Mouse (Mus musculus) MEL (cell line): ENCODE measurements around the gene Apobec3. TPM values are rescaled to one million over a fixed set of nuclear protein-coding genes. Genes with fewer than 3 reads are reported as not detected.
"Not testable (repeated sequence)": the region's sequence is repeated elsewhere in the genome, so short reads cannot be mapped to it uniquely, and the experiment has no call there.

ENCODE experiments used
- DNase-seq: peaks from one replicate; pipeline ENCODE4 v3.0.0; 2011; ENCODE audit warnings: low read depth, low spot score
- H3K27ac ChIP-seq: 2 replicates; pipeline ENCODE4 v1.5.1; 2012; ENCODE audit warnings: low read depth, mild to moderate bottlenecking, control low read depth, low read length, moderate library complexity; ENCODE audit not compliant: control insufficient read depth
- H3K27me3 ChIP-seq, 2 experiments: fragments of 150-350 bp in 1 of 2; sonication (generic) in 1 of 2; 2 replicates each; pipeline ENCODE4 v1.6.1; 2012; ENCODE audit warnings: low read length in 2 of 2, mild to moderate bottlenecking in 2 of 2, improper control_type of control experiment in 1 of 2, moderate library complexity in 1 of 2; ENCODE audit not compliant: insufficient read depth in 2 of 2, control insufficient read depth in 1 of 2
- H3K36me3 ChIP-seq, 2 experiments: 2 replicates each; pipeline ENCODE4 v1.6.1; 2012 to 2014; ENCODE audit warnings: low read length in 2 of 2, improper control_type of control experiment in 1 of 2, inconsistent platforms in 1 of 2, mild to moderate bottlenecking in 1 of 2; ENCODE audit not compliant: insufficient read depth in 2 of 2, control insufficient read depth in 1 of 2
- H3K4me1 ChIP-seq, 2 experiments: fragments of 150-350 bp in 1 of 2; sonication (generic) in 1 of 2; 2 replicates each; pipeline ENCODE4 v1.6.1; 2012; ENCODE audit warnings: low read length in 2 of 2, improper control_type of control experiment in 1 of 2, mild to moderate bottlenecking in 1 of 2; ENCODE audit not compliant: insufficient read depth in 2 of 2, control insufficient read depth in 1 of 2
- H3K4me3 ChIP-seq, 2 experiments: fragments of 150-350 bp in 1 of 2; sonication (generic) in 1 of 2; 2 replicates each; pipeline ENCODE4 v1.5.1; 2012; ENCODE audit warnings: low read depth in 2 of 2, low read length in 2 of 2, mild to moderate bottlenecking in 2 of 2, moderate library complexity in 2 of 2, control low read depth in 1 of 2, improper control_type of control experiment in 1 of 2; ENCODE audit not compliant: control insufficient read depth in 1 of 2, insufficient read depth in 1 of 2
- H3K79me2 ChIP-seq: 2 replicates; pipeline ENCODE4 v1.6.1; 2012; ENCODE audit warnings: mild to moderate bottlenecking, low read length, moderate library complexity; ENCODE audit not compliant: control insufficient read depth, poor library complexity, insufficient read depth
- H3K9ac ChIP-seq: 2 replicates; pipeline ENCODE4 v1.6.1; 2012; ENCODE audit warnings: low read depth, mild to moderate bottlenecking, control low read depth, low read length, moderate library complexity; ENCODE audit not compliant: control insufficient read depth, poor library complexity, severe bottlenecking
- H3K9me3 ChIP-seq: fragments of 150-350 bp; sonication (generic); replicated peaks from 2 replicates; pipeline ENCODE4 v1.6.1; 2012; ENCODE audit warnings: mild to moderate bottlenecking, low read length, improper control_type of control experiment, moderate library complexity; ENCODE audit not compliant: insufficient read depth
- CTCF ChIP-seq, 3 experiments: IDR thresholded peaks in 2 of 3; conservative IDR thresholded peaks in 1 of 3; 2 replicates each; pipeline ENCODE4 v1.5.1; 2011 to 2012; ENCODE audit warnings: low read length in 3 of 3, low read depth in 2 of 3, mild to moderate bottlenecking in 2 of 3, improper control_type of control experiment in 1 of 3, inconsistent platforms in 1 of 3, mixed read lengths in 1 of 3, moderate library complexity in 1 of 3; ENCODE audit not compliant: control insufficient read depth in 1 of 3, insufficient read depth in 1 of 3, poor library complexity in 1 of 3, severe bottlenecking in 1 of 3
- ELF1 ChIP-seq: IDR thresholded peaks from 2 replicates; pipeline ENCODE4 v1.6.1; 2014; ENCODE audit warnings: low read depth, mild to moderate bottlenecking, inconsistent platforms, low read length, improper control_type of control experiment, moderate library complexity
- GATA1 ChIP-seq: IDR thresholded peaks from 2 replicates; pipeline ENCODE4 v1.6.1; 2011; ENCODE audit warnings: low read depth, low read length, improper control_type of control experiment
- HCFC1 ChIP-seq: IDR thresholded peaks from 2 replicates; pipeline ENCODE4 v1.6.1; 2012; ENCODE audit warnings: low read depth, mild to moderate bottlenecking, inconsistent platforms, low read length, improper control_type of control experiment, moderate library complexity
- JUND ChIP-seq: IDR thresholded peaks from 2 replicates; pipeline ENCODE4 v1.6.1; 2011; ENCODE audit warnings: low read depth, mild to moderate bottlenecking, improper control_type of control experiment, low read length
- KAT2A ChIP-seq: conservative IDR thresholded peaks from 2 replicates; pipeline ENCODE4 v1.6.1; 2012; ENCODE audit warnings: low read depth, low read length, improper control_type of control experiment, inconsistent platforms
- MAX ChIP-seq: IDR thresholded peaks from 2 replicates; pipeline ENCODE4 v1.6.1; 2011; ENCODE audit warnings: low read length, improper control_type of control experiment
- MAZ ChIP-seq: IDR thresholded peaks from 2 replicates; pipeline ENCODE4 v1.6.1; 2012; ENCODE audit warnings: low read depth, mild to moderate bottlenecking, inconsistent platforms, low read length, improper control_type of control experiment
- RAD21 ChIP-seq: IDR thresholded peaks from 2 replicates; pipeline ENCODE4 v1.6.1; 2011; ENCODE audit warnings: mild to moderate bottlenecking, low read depth, low read length, improper control_type of control experiment
- SIN3A ChIP-seq: IDR thresholded peaks from 2 replicates; pipeline ENCODE4 v1.6.1; 2012; ENCODE audit warnings: low read length, improper control_type of control experiment, inconsistent platforms
- SMC3 ChIP-seq: IDR thresholded peaks from 2 replicates; pipeline ENCODE4 v1.6.1; 2011; ENCODE audit warnings: low read depth, low read length, improper control_type of control experiment
- TBP ChIP-seq: IDR thresholded peaks from 2 replicates; pipeline ENCODE4 v1.8.0; 2011; ENCODE audit warnings: low read depth, low read length, improper control_type of control experiment
- TCF12 ChIP-seq: IDR thresholded peaks from 2 replicates; pipeline ENCODE4 v1.6.1; 2014; ENCODE audit warnings: low read depth, mild to moderate bottlenecking, inconsistent platforms, low read length, improper control_type of control experiment, moderate library complexity
- ZKSCAN1 ChIP-seq: IDR thresholded peaks from 2 replicates; pipeline ENCODE4 v1.6.1; 2012; ENCODE audit warnings: low read depth, mild to moderate bottlenecking, inconsistent platforms, low read length, improper control_type of control experiment, moderate library complexity
- ZMIZ1 ChIP-seq: IDR thresholded peaks from 2 replicates; pipeline ENCODE4 v1.6.1; 2012; ENCODE audit warnings: low read depth, mild to moderate bottlenecking, inconsistent platforms, low read length, improper control_type of control experiment, moderate library complexity
- ZNF384 ChIP-seq: IDR thresholded peaks from 2 replicates; pipeline ENCODE4 v1.6.1; 2012; ENCODE audit warnings: low read depth, mild to moderate bottlenecking, inconsistent platforms, low read length, improper control_type of control experiment
- polyA plus RNA-seq, 2 experiments: library from polyadenylated mRNA; stranded (reverse) in 1 of 2; unstranded in 1 of 2; fragments of >175 nt in 1 of 2; fragments of >200 nt in 1 of 2; gene quantifications; 2 replicates each; pipeline versions ENCODE4 v1.2.1 to v1.2.4; 2012; ENCODE audit warnings: low replicate concordance in 2 of 2, low read depth in 1 of 2; ENCODE audit not compliant: insufficient read length in 2 of 2, insufficient read depth in 1 of 2, missing spikeins in 1 of 2
- total RNA-seq: library from RNA; depleted of rRNA; stranded (reverse); fragments of 300-350 nt; gene quantifications from 2 replicates; pipeline ENCODE4 v1.2.3, GENCODE M21; 2012

Apobec3 gene
- total and polyA plus RNA-seq, 3 experiments: 22.2 to 38.6 TPM; not detected in 1

DNA sequence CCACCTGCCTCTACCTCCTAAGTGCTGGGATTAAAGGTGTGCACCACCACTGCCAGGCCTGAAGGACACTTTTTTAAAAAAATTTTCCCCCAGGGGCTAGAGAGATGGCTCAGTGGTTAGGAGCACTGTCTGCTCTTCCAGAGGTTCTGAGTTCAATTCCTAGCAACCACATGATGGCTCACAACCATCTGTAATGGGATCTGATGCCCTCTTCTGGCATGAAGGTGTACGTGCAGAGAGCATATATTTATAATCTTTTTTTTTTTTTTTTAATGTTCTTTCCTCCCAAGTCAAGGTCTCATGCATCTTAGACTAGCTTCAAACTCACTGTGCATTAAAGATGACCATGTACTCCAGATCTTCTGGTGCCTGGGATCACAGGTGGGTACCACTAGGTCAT, 19.4 kb downstream of the Apobec3 start:
- H3K9ac ChIP-seq, H3K4me1 ChIP-seq, H3K4me3 ChIP-seq, H3K27ac ChIP-seq, H3K27me3 ChIP-seq, H3K9me3 ChIP-seq, H3K79me2 ChIP-seq, H3K36me3 ChIP-seq, DNase-seq: not testable (repeated sequence)
- TF ChIP-seq ZNF384: peak; percentile 69
- peak; percentile 44 for TF ChIP-seq SMC3
- peak in 2 of 3 experiments; percentile 10 to 29; a peak in 2 of 6 replicates for TF ChIP-seq CTCF (IDR thresholded peaks at IDR 0.05 in 2 of 3, conservative IDR thresholded peaks at IDR 0.05 in 1 of 3; ENCODE audit: control insufficient read depth in 1 of 3, insufficient read depth in 1 of 3, low read depth in 2 of 3, low read length in 3 of 3, poor library complexity in 1 of 3, severe bottlenecking in 1 of 3)
- TF ChIP-seq RAD21: peak; percentile 22

DNA sequence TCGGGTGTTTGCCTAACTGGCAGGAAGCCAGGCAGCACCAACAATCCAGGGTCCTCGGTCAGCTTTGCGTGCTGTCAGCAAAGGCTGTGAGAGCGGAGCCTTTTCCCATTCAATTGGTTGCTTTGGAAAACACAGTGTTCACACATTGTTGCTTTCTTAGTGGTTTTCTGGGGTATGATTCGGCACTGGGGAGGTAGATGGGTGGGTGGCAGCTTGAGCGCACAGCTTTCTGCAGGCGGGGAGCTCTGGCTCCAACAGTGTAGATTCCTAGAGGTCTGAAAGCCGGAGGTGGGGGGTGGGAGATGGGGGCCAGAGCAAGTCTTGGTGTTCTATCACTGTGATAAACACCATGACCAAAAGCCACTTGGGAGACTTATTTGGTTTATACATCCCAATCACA, 19.9 kb downstream of the Apobec3 start:
- Histone ChIP-seq H3K9ac (no peak overlapping the region), H3K4me1 (peaks cover 0 to 3% of the 10 kb centered on the region in 2 experiments; a peak in 1 of 4 replicates), H3K4me3 (no peak overlapping the region), H3K9me3 (no peaks in the 10 kb centered on the region), H3K27ac (no peak overlapping the region), H3K27me3 (no peaks in the 10 kb centered on the region), H3K36me3 (peaks cover 2 to 6% of the 10 kb centered on the region in 2 experiments; a peak in 3 of 4 replicates), H3K79me2 (no peaks in the 10 kb centered on the region)
- no peak for TF ChIP-seq KAT2A
- no peak for TF ChIP-seq SIN3A
- TF ChIP-seq SMC3: no peak
- TF ChIP-seq MAX: no peak
- no peak for TF ChIP-seq HCFC1
- no peak for TF ChIP-seq JUND
- no peak for TF ChIP-seq TCF12
- TF ChIP-seq ZMIZ1: no peak
- TF ChIP-seq MAZ: no peak
- DNase-seq: no peak

DNA sequence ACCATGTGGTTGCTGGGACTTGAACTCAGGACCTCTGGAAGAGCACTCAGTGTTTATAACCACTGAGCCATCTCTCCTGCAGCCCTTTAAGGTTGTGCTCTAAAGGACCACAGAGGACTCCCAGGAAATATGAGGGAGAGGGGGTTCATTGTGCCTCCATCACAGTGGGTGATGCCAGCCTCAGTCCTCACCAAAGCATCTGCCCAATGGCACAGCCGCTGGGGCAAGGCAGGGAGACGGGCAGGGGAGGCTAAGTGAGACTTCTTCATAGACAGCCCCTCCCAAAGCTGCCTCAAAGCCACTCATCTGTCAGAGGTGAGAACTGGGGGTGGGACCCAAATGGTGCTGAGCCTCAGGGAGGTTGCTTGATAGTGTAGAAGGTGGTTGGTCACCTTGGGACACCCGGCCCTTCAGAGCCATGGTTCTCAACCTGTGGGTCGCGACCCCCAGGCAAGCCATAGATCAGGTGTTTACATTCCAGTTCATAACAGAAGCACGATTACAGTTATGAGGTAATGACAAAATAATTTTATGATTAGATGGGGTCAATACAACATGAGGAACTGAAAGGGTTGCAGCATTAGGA, 22.4 kb downstream of the Apobec3 start:
- no peak overlapping the region for H3K27ac ChIP-seq
- TF ChIP-seq RAD21 (no peak), ELF1 (no peak), ZKSCAN1 (no peak), GATA1 (no peak), TBP (no peak)
- TF ChIP-seq, all 39 proteins: peak for 0
- Histone ChIP-seq H3K4me3 (no peak overlapping the region), H3K9ac (no peak overlapping the region), H3K27me3 (no peaks in the 10 kb centered on the region), H3K79me2 (no peaks in the 10 kb centered on the region), H3K36me3 (no peaks in the 10 kb centered on the region; a peak in 1 of 4 replicates), H3K9me3 (no peaks in the 10 kb centered on the region), H3K4me1 (no peaks in the 10 kb centered on the region)
- no peak for DNase-seq
